Mouse (Mus musculus) heart, embryonic 10.5 days (tissue): ENCODE results near the gene Ccser1. TPM values are rescaled to one million over a fixed set of nuclear protein-coding genes. Genes with fewer than 3 reads are reported as not detected.

Experiments used
- DNase-seq: peaks from one replicate; pipeline ENCODE4 v3.0.0-alpha.2; 2017; ENCODE audit warnings: low spot score
- H3K27ac ChIP-seq: fragments of 300-500 bp; sonication (generic); 2 replicates; pipeline ENCODE4 v1.5.1; 2016; ENCODE audit warnings: mild to moderate bottlenecking
- H3K27me3 ChIP-seq: fragments of 300-500 bp; sonication (generic); 2 replicates; pipeline ENCODE4 v1.6.1; 2016; ENCODE audit warnings: mild to moderate bottlenecking; ENCODE audit not compliant: poor library complexity, insufficient read depth, severe bottlenecking
- H3K36me3 ChIP-seq: fragments of 300-500 bp; sonication (generic); 2 replicates; pipeline ENCODE4 v1.6.1; 2016; ENCODE audit warnings: mild to moderate bottlenecking, moderate library complexity
- H3K4me1 ChIP-seq: fragments of 300-500 bp; sonication (generic); 2 replicates; pipeline ENCODE4 v1.6.1; 2016; ENCODE audit warnings: mild to moderate bottlenecking
- H3K4me3 ChIP-seq: fragments of 300-500 bp; sonication (generic); 2 replicates; pipeline ENCODE4 v1.5.1; 2016; ENCODE audit warnings: mild to moderate bottlenecking, moderate library complexity
- H3K9me3 ChIP-seq: fragments of 300-500 bp; sonication (generic); 2 replicates; pipeline ENCODE4 v1.6.1; 2016; ENCODE audit warnings: mild to moderate bottlenecking, moderate library complexity
- WGBS: fragments of 180-500 bp; shearing (Covaris S2); methylation state at CpG from one replicate; pipeline ENCODE4 v1.1.7; 2016; 5-methylcytosine and 5-hydroxymethylcytosine counted together
- polyA plus RNA-seq: library from polyadenylated mRNA; unstranded; fragments of >200 nt; fragmentation: Nextera tagmentation; extraction: Ambion mirVana; gene quantifications from 2 replicates; pipeline ENCODE4 v1.2.1, GENCODE M21; 2016

Gene Ccser1
- polyA plus RNA-seq, 1 experiment from 2014 or later: 2.3 TPM

DNA sequence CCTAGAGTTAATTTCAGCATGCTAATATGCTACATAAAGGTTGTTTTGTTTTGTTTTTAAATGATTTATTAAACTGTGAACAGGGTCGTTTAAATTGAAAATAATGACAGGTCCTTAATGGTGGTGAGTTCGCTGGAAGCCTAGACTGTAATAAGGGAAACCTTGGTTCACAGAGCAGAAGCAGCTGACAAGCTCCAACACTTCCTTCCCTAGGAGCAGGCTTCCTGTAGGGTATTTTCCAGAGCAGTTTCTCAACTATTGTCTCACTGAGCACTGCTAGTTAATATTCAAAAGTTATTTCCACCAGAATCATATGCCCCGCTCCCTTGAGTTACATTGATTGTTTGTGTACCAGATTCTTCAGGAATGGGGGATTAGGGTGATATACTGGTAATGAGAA, 93.3 kb downstream of the Ccser1 start:
- no peak for DNase-seq
- H3K4me3 ChIP-seq: no peak overlapping the region
- no peaks in the 10 kb centered on the region for H3K9me3 ChIP-seq
- H3K27ac ChIP-seq: no peak overlapping the region
- no peaks in the 10 kb centered on the region for H3K36me3 ChIP-seq
- no peaks in the 10 kb centered on the region for H3K27me3 ChIP-seq
- 65% methylated on average over 3 of the region's 3 CpGs for WGBS
- peaks cover 3% of the 10 kb centered on the region; the same call in 1 of the 2 replicates for H3K4me1 ChIP-seq

- H3K4me1 ChIP-seq: no peaks in the 10 kb centered on the region
- H3K27ac ChIP-seq: no peak overlapping the region
- no peak for DNase-seq
- no peaks in the 10 kb centered on the region for H3K27me3 ChIP-seq
- no peaks in the 10 kb centered on the region for H3K9me3 ChIP-seq
- WGBS: 60% methylated on average over 7 of the region's 7 CpGs
- no peak overlapping the region for H3K4me3 ChIP-seq
- no peaks in the 10 kb centered on the region for H3K36me3 ChIP-seq
These were observed 99.4 kb downstream of the Ccser1 start for GRCm38 (mm10) chr6:61279506-61279905.

DNA sequence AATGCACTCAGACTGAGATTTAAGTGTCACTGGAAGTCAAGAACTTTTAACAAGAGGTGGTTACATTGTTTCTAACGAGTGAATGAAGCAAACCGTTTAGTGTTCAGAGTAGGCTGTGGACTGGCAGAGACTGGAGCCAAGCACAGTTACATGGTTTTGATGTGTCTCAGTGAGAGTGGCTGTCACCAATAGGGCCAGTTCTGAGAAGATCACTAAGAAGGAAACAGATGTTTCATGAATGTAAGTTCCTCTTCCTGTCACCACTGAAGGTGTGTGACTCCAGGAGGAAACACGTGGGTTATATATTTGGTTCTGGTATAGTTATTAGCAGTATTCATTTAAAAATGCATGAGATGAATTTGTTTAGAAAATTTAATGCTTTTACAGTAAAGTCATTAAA, 112.8 kb downstream of the Ccser1 start:
- H3K4me1 ChIP-seq: no peaks in the 10 kb centered on the region
- 78% methylated on average over 3 of the region's 3 CpGs for WGBS
- H3K9me3 ChIP-seq: no peaks in the 10 kb centered on the region
- H3K27me3 ChIP-seq: no peaks in the 10 kb centered on the region
- H3K27ac ChIP-seq: no peak overlapping the region
- no peaks in the 10 kb centered on the region for H3K36me3 ChIP-seq
- no peak overlapping the region for H3K4me3 ChIP-seq
- DNase-seq: no peak

- no peaks in the 10 kb centered on the region for H3K9me3 ChIP-seq
- H3K4me3 ChIP-seq: no peak overlapping the region
- 46% methylated on average over 4 of the region's 4 CpGs for WGBS
- no peaks in the 10 kb centered on the region for H3K27me3 ChIP-seq
- no peaks in the 10 kb centered on the region for H3K36me3 ChIP-seq
- H3K27ac ChIP-seq: no peak overlapping the region
- no peaks in the 10 kb centered on the region for H3K4me1 ChIP-seq
- no peak for DNase-seq
These were observed 115.4 kb downstream of the Ccser1 start for GRCm38 (mm10) chr6:61295535-61295934.

DNA sequence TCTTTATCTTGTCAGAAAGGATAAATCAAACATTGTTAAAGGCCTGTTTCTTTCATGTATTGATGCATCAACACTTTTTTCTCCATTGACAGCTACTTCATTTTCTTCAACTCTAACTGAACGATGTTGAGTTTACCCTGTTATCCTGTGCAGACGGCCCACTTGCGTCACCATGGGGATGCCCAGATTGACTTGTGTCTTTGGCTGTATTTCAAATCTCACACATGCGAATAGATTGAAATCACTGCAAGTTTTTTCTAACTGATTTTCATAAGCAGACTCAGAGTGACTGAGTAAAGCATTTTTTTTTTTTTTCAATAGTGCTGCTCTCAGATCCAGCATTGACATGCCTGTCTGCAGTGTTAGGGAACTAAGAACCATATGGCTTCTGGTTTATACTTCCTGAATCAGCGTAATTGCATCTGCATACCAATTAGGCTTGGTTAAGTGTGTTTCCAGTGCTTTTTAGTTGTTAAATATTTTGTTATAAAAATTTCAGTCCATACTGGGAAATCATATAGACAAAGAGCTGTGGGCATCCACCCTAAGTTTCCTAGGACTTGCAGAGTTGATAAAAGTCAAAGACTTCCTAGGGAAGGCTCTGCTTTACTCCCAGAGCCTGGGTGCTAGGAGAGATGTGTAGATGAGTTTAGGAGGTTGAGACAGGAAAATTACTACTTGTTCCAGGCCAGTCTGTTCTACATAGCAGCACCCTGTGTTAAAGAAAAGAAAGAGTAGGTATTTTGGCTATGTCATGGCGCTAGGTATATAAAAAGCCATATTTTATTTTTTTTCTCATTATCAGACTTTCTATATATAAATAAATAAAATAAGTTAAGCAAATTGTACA, 116.3 kb downstream of the Ccser1 start:
- H3K27ac ChIP-seq: no peak overlapping the region
- no peak for DNase-seq
- no peak overlapping the region for H3K4me3 ChIP-seq
- no peaks in the 10 kb centered on the region for H3K4me1 ChIP-seq
- no peaks in the 10 kb centered on the region for H3K36me3 ChIP-seq
- H3K27me3 ChIP-seq: no peaks in the 10 kb centered on the region
- WGBS: 76% methylated on average over 6 of the region's 6 CpGs
- H3K9me3 ChIP-seq: no peaks in the 10 kb centered on the region

DNA sequence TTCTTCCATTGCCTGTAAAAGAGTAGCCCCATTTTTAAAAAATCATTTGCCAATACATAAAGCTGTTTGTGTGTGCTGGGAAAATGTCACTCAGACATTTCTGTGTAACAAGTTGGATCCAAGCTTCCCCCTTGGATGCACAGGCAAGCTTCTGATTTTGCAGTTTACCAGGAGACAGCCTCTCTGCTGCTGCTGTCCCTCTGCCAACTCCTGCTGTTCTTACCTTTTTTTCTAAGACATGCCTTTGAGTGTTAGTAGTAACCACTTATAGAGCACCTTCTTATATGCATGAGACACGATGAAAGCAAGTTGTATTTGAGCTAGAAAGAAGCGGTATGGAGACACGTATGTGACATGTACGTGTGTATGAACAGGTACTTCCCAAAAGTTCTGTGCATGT, 120.3 kb downstream of the Ccser1 start:
- WGBS: 93% methylated on average over 4 of the region's 4 CpGs

DNA sequence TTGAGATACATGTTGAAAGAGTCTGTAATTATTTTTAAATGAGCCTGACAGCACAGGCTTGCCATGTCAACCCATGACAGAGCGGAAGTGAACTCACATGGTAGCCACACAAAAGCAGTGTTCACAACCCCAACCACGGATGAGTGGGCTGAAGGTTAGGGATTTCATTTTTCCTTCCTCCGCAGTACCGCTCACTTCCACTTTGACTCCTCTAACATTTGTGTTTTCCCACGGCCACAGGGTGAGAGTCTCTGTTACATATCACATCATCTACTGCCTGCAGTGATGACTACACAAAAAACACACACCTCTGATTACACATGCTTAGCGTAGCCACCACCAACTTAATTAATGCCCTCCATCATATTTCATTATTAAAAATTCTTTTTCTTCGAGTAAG, 120.9 kb downstream of the Ccser1 start:
- Histone ChIP-seq H3K4me1 (no peaks in the 10 kb centered on the region), H3K36me3 (no peaks in the 10 kb centered on the region)

More for the DNA sequence above, 120.3 kb downstream of the Ccser1 start:
- H3K4me1 ChIP-seq: no peaks in the 10 kb centered on the region
- no peaks in the 10 kb centered on the region for H3K27me3 ChIP-seq
- H3K4me3 ChIP-seq: no peak overlapping the region
- no peaks in the 10 kb centered on the region for H3K36me3 ChIP-seq
- no peaks in the 10 kb centered on the region for H3K9me3 ChIP-seq
- no peak for DNase-seq
- H3K27ac ChIP-seq: no peak overlapping the region

DNA sequence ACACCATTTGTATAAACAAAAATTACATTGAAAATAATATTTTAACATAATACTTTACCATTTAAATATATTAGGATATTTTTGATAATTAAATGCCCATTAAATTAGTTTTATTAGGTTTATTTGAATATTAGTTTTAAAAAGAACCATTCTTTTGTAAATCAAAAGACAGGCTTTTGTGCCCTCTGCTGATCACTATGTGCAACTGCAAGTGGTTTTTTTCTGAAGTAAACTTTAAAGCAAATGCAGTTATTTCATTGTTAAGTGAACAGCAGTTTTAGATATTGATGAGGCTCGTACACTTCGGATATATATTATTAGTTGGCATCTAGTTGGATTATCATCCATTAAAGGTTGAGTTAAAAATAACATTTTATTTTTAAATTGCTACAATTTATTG, 121.5 kb downstream of the Ccser1 start:
- no peak overlapping the region for H3K4me3 ChIP-seq
- no peak for DNase-seq
- no peaks in the 10 kb centered on the region for H3K27me3 ChIP-seq
- H3K4me1 ChIP-seq: no peaks in the 10 kb centered on the region
- H3K36me3 ChIP-seq: no peaks in the 10 kb centered on the region
- 31% methylated on average over 2 of the region's 2 CpGs for WGBS
- H3K9me3 ChIP-seq: no peaks in the 10 kb centered on the region
- H3K27ac ChIP-seq: no peak overlapping the region

More for the DNA sequence above, 120.9 kb downstream of the Ccser1 start:
- DNase-seq: no peak
- Histone ChIP-seq H3K9me3 (no peaks in the 10 kb centered on the region), H3K27me3 (no peaks in the 10 kb centered on the region), H3K27ac (no peak overlapping the region), H3K4me3 (no peak overlapping the region)
- WGBS: 72% methylated on average over 7 of the region's 7 CpGs

DNA sequence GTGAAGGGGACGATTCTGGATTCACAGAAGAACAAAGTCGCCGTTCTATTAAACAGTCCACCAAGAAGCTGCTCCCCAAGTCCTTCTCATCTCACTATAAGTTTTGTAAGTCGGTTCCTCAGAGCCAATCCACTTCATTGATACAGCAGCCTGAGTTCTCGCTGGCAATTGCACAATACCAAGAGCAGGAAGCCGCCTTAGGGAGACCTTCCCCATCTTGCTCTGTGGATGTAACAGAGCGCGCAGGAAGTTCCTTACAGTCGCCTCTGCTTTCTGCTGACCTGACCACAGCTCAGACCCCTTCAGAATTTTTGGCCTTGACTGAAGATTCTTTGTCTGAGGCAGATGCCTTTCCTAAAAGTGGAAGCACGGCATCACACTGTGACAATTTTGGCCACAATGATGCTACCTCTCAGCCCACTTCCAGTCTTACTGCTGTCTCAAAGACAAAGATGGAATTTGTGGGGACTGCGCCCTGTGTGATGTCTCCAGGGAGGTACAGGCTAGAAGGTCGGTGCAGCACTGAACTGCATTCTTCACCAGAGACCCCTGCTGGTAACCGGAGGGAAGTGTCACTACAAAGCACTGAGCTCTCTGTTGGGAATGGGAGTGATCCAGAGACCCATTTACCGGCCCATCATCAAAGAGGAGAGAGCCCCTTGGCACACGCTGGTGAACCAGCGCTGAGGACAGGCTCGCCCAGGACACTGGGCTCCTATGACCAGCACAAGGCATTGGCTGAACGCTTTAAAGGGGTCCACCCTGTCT, 131.4 kb downstream of the Ccser1 start:
- Histone ChIP-seq H3K36me3 (no peaks in the 10 kb centered on the region), H3K27ac (no peak overlapping the region), H3K4me1 (no peaks in the 10 kb centered on the region), H3K27me3 (no peaks in the 10 kb centered on the region), H3K4me3 (no peak overlapping the region), H3K9me3 (no peaks in the 10 kb centered on the region)
- 75% methylated on average over 18 of the region's 18 CpGs for WGBS
- no peak for DNase-seq

- 24% methylated on average over 6 of the region's 6 CpGs for WGBS
- Histone ChIP-seq H3K4me3 (no peak overlapping the region), H3K27ac (no peak overlapping the region), H3K36me3 (no peaks in the 10 kb centered on the region), H3K4me1 (no peaks in the 10 kb centered on the region), H3K27me3 (no peaks in the 10 kb centered on the region), H3K9me3 (no peaks in the 10 kb centered on the region)
- DNase-seq: no peak
These were observed 135.9 kb downstream of the Ccser1 start for GRCm38 (mm10) chr6:61315884-61316601.

- Histone ChIP-seq H3K4me1 (no peaks in the 10 kb centered on the region), H3K9me3 (no peaks in the 10 kb centered on the region), H3K4me3 (no peak overlapping the region), H3K27ac (no peak overlapping the region), H3K27me3 (no peaks in the 10 kb centered on the region), H3K36me3 (no peaks in the 10 kb centered on the region)
- DNase-seq: no peak
- 79% methylated on average over 4 of the region's 4 CpGs for WGBS
These were observed 140.7 kb downstream of the Ccser1 start for GRCm38 (mm10) chr6:61320842-61321241.

DNA sequence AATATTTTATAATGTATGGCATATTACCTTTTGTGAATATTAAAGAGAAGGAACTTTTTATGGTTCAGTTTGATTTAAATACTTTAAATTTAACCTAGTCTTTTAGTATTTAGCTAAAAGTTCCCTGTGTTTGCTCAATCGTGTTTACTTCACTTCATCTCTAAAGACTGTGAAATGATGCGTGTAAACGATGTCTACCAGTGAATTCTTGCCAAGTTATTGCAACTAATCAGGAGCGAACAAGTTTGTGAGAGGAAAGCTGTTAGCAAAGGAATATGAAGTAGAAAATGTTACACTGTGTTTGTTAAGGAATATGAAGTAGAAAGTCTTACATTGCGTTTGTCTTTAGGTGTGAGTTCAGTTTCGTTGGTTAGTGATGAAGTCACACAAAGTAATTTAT, 142.2 kb downstream of the Ccser1 start:
- Histone ChIP-seq H3K36me3 (no peaks in the 10 kb centered on the region), H3K27ac (no peak overlapping the region), H3K4me3 (no peak overlapping the region), H3K9me3 (no peaks in the 10 kb centered on the region), H3K4me1 (no peaks in the 10 kb centered on the region), H3K27me3 (no peaks in the 10 kb centered on the region)
- 88% methylated on average over 6 of the region's 6 CpGs for WGBS
- DNase-seq: no peak

- H3K36me3 ChIP-seq: no peaks in the 10 kb centered on the region
- 78% methylated on average over 2 of the region's 2 CpGs for WGBS
- no peaks in the 10 kb centered on the region for H3K9me3 ChIP-seq
- DNase-seq: no peak
- no peaks in the 10 kb centered on the region for H3K27me3 ChIP-seq
- H3K4me1 ChIP-seq: no peaks in the 10 kb centered on the region
- H3K27ac ChIP-seq: no peak overlapping the region
- H3K4me3 ChIP-seq: no peak overlapping the region
These were observed 146.0 kb downstream of the Ccser1 start for GRCm38 (mm10) chr6:61326131-61326530.
